Mouse (Mus musculus): Measurements from ENCODE around the gene Camk2n2. TPM values are rescaled to one million over a fixed set of nuclear protein-coding genes. Genes with fewer than 3 reads are reported as not detected.
A peak's percentile ranks its signal among the peaks of the same experiment; 100 is the strongest.

Gene Camk2n2
- polyA plus RNA-seq, 1 experiment from 2014 or later = 3.0 TPM

- peak; percentile 73 for DNase-seq (ENCODE audit: low spot score)
- peak; percentile 74 for ATAC-seq (ENCODE audit: low read depth)
- WGBS = 5% methylated on average over 8 of the region's 8 CpGs
- Histone ChIP-seq H3K4me1 (ENCODE audit: control insufficient read depth, insufficient read depth, low read length) (no peaks in the 10 kb centered on the region), H3K27me3 (replicated peaks; ENCODE audit: control insufficient read depth, insufficient read depth, low read length) (no peaks in the 10 kb centered on the region), H3K9me3 (ENCODE audit: control insufficient read depth, low read length) (no peaks in the 10 kb centered on the region), H3K36me3 (ENCODE audit: control insufficient read depth, insufficient read depth, low read length) (no peaks in the 10 kb centered on the region), H3K4me3 (ENCODE audit: low read depth, low read length) (no peak overlapping the region), H3K9ac (ENCODE audit: low read depth, low read length) (no peak overlapping the region), H3K4me2 (ENCODE audit: low read depth, low read length) (no peak overlapping the region), H3K27ac (replicated peaks; ENCODE audit: low read depth, low read length) (no peak overlapping the region)
Measured at GRCm38 (mm10) chr16:20642161-20642560, 21.1 kb upstream of the Camk2n2 start.

GRCm38 (mm10) chr16:20638367-20638766 lies 17.3 kb upstream of the Camk2n2 start:
- WGBS = 88% methylated on average over 8 of the region's 8 CpGs
- ATAC-seq (ENCODE audit: low read depth) = no peak
- H3K4me3 ChIP-seq (ENCODE audit: low read depth, low read length) = no peak overlapping the region

GRCm38 (mm10) chr16:20637410-20637809 lies 16.3 kb upstream of the Camk2n2 start:
- Histone ChIP-seq H3K27ac (replicated peaks; ENCODE audit: low read depth, low read length) (no peak overlapping the region), H3K9ac (ENCODE audit: low read depth, low read length) (no peak overlapping the region), H3K4me3 (ENCODE audit: low read depth, low read length) (no peak overlapping the region), H3K36me3 (ENCODE audit: control insufficient read depth, insufficient read depth, low read length) (0 out of 2 replicates have a peak, but pooled peaks cover 1% of the 10 kb centered on the region), H3K27me3 (replicated peaks; ENCODE audit: control insufficient read depth, insufficient read depth, low read length) (no peaks in the 10 kb centered on the region), H3K9me3 (ENCODE audit: control insufficient read depth, low read length) (no peaks in the 10 kb centered on the region), H3K4me1 (ENCODE audit: control insufficient read depth, insufficient read depth, low read length) (no peaks in the 10 kb centered on the region), H3K4me2 (ENCODE audit: low read depth, low read length) (no peak overlapping the region)
- ATAC-seq (ENCODE audit: low read depth) (no peak), DNase-seq (ENCODE audit: low spot score) (no peak)
- 83% methylated on average over 8 of the region's 8 CpGs for WGBS

More at GRCm38 (mm10) chr16:20638367-20638766, 17.3 kb upstream of the Camk2n2 start:
- Histone ChIP-seq H3K4me1 (ENCODE audit: control insufficient read depth, insufficient read depth, low read length) (no peaks in the 10 kb centered on the region), H3K4me2 (ENCODE audit: low read depth, low read length) (no peak overlapping the region), H3K9me3 (ENCODE audit: control insufficient read depth, low read length) (no peaks in the 10 kb centered on the region), H3K36me3 (ENCODE audit: control insufficient read depth, insufficient read depth, low read length) (no peaks in the 10 kb centered on the region), H3K9ac (ENCODE audit: low read depth, low read length) (no peak overlapping the region), H3K27ac (replicated peaks; ENCODE audit: low read depth, low read length) (no peak overlapping the region), H3K27me3 (replicated peaks; ENCODE audit: control insufficient read depth, insufficient read depth, low read length) (no peaks in the 10 kb centered on the region)
- DNase-seq (ENCODE audit: low spot score) = no peak

- peaks cover 3% of the 10 kb centered on the region; the same call in 1 of the 2 replicates for H3K27me3 ChIP-seq (replicated peaks; ENCODE audit: control insufficient read depth, insufficient read depth, low read length)
- 0 out of 2 replicates have a peak, but pooled peaks cover 3% of the 10 kb centered on the region for H3K36me3 ChIP-seq (ENCODE audit: control insufficient read depth, insufficient read depth, low read length)
- H3K9ac ChIP-seq (ENCODE audit: low read depth, low read length) = peak within 1 kb of the TSS; percentile 78
- peak within 1 kb of the TSS; percentile 57 for H3K4me3 ChIP-seq (ENCODE audit: low read depth, low read length)
- peak within 1 kb of the TSS; percentile 92 for H3K4me2 ChIP-seq (ENCODE audit: low read depth, low read length)
- H3K27ac ChIP-seq (replicated peaks; ENCODE audit: low read depth, low read length) = no peak within 1 kb of the TSS
- DNase-seq (ENCODE audit: low spot score) (peak; percentile 11), ATAC-seq (ENCODE audit: low read depth) (peak; percentile 71)
- H3K9me3 ChIP-seq (ENCODE audit: control insufficient read depth, low read length) = no peaks in the 10 kb centered on the region
- H3K4me1 ChIP-seq (ENCODE audit: control insufficient read depth, insufficient read depth, low read length) = peaks cover 9% of the 10 kb centered on the region; the same call in 1 of the 2 replicates
- 6% methylated on average over 45 of the region's 54 CpGs for WGBS
Measured at GRCm38 (mm10) chr16:20629731-20630634, 8.9 kb upstream of the Camk2n2 start, which contains the start of gene Ece2. Gene Ece2 (plus strand): TSS chr16:20629828.

GRCm38 (mm10) chr16:20628871-20629391 lies 7.8 kb upstream of the Camk2n2 start:
- Histone ChIP-seq H3K9ac (ENCODE audit: low read depth, low read length) (peak overlapping the region; percentile 78; the same call in 1 of the 2 replicates), H3K27me3 (replicated peaks; ENCODE audit: control insufficient read depth, insufficient read depth, low read length) (peaks cover 6% of the 10 kb centered on the region; the same call in 1 of the 2 replicates), H3K4me2 (ENCODE audit: low read depth, low read length) (peak overlapping the region; percentile 92), H3K9me3 (ENCODE audit: control insufficient read depth, low read length) (no peaks in the 10 kb centered on the region), H3K36me3 (ENCODE audit: control insufficient read depth, insufficient read depth, low read length) (0 out of 2 replicates have a peak, but pooled peaks cover 3% of the 10 kb centered on the region), H3K4me3 (ENCODE audit: low read depth, low read length) (peak overlapping the region; percentile 57; the same call in 1 of the 2 replicates), H3K4me1 (ENCODE audit: control insufficient read depth, insufficient read depth, low read length) (peaks cover 9% of the 10 kb centered on the region; the same call in 1 of the 2 replicates), H3K27ac (replicated peaks; ENCODE audit: low read depth, low read length) (no peak overlapping the region)
- 47% methylated on average over 11 of the region's 11 CpGs for WGBS
- peak; percentile 14 for DNase-seq (ENCODE audit: low spot score)
- ATAC-seq (ENCODE audit: low read depth) = no peak

- 0 out of 2 replicates have a peak overlapping the region, but pooled peaks have one; percentile 99 for H3K4me2 ChIP-seq (ENCODE audit: low read depth, low read length)
- peaks cover 20% of the 10 kb centered on the region for H3K4me1 ChIP-seq (ENCODE audit: control insufficient read depth, insufficient read depth, low read length)
Measured at GRCm38 (mm10) chr16:20623211-20623610, 2.1 kb upstream of the Camk2n2 start.

GRCm38 (mm10) chr16:20621991-20622685 lies 1.1 kb upstream of the Camk2n2 start:
- H3K9me3 ChIP-seq (ENCODE audit: control insufficient read depth, low read length) = no peaks in the 10 kb centered on the region
- DNase-seq (ENCODE audit: low spot score) (peak; percentile 78), ATAC-seq (ENCODE audit: low read depth) (peak; percentile 54)
- H3K27me3 ChIP-seq (replicated peaks; ENCODE audit: control insufficient read depth, insufficient read depth, low read length) = peaks cover 31% of the 10 kb centered on the region
- H3K27ac ChIP-seq (replicated peaks; ENCODE audit: low read depth, low read length) = peak overlapping the region; percentile 36; the same call in 1 of the 2 replicates
- H3K4me1 ChIP-seq (ENCODE audit: control insufficient read depth, insufficient read depth, low read length) = peaks cover 20% of the 10 kb centered on the region
- peak overlapping the region; percentile 99 for H3K4me2 ChIP-seq (ENCODE audit: low read depth, low read length)
- whole genome bisulfite sequencing = under 1% methylated on average over 32 of the region's 37 CpGs
- peak overlapping the region; percentile 74 for H3K4me3 ChIP-seq (ENCODE audit: low read depth, low read length)
- H3K9ac ChIP-seq (ENCODE audit: low read depth, low read length) = peak overlapping the region; percentile 75
- H3K36me3 ChIP-seq (ENCODE audit: control insufficient read depth, insufficient read depth, low read length) = no peaks in the 10 kb centered on the region

More at GRCm38 (mm10) chr16:20623211-20623610, 2.1 kb upstream of the Camk2n2 start:
- Histone ChIP-seq H3K36me3 (ENCODE audit: control insufficient read depth, insufficient read depth, low read length) (no peaks in the 10 kb centered on the region), H3K9me3 (ENCODE audit: control insufficient read depth, low read length) (no peaks in the 10 kb centered on the region), H3K9ac (ENCODE audit: low read depth, low read length) (no peak overlapping the region), H3K27me3 (replicated peaks; ENCODE audit: control insufficient read depth, insufficient read depth, low read length) (peaks cover 31% of the 10 kb centered on the region), H3K4me3 (ENCODE audit: low read depth, low read length) (no peak overlapping the region), H3K27ac (replicated peaks; ENCODE audit: low read depth, low read length) (no peak overlapping the region)
- ATAC-seq (ENCODE audit: low read depth) = no peak
- DNase-seq (ENCODE audit: low spot score) = no peak
- WGBS = 52% methylated on average over 2 of the region's 2 CpGs

- WGBS = under 1% methylated on average over 19 of the region's 32 CpGs
- DNase-seq (ENCODE audit: low spot score) (peak; percentile 28), ATAC-seq (ENCODE audit: low read depth) (0 out of 2 replicates have a peak, but pooled peaks have one; percentile 1)
- Histone ChIP-seq H3K27me3 (replicated peaks; ENCODE audit: control insufficient read depth, insufficient read depth, low read length) (peaks cover 31% of the 10 kb centered on the region), H3K4me3 (ENCODE audit: low read depth, low read length) (peak overlapping the region; percentile 74), H3K9ac (ENCODE audit: low read depth, low read length) (peak overlapping the region; percentile 75), H3K4me2 (ENCODE audit: low read depth, low read length) (peak overlapping the region; percentile 99), H3K36me3 (ENCODE audit: control insufficient read depth, insufficient read depth, low read length) (no peaks in the 10 kb centered on the region), H3K4me1 (ENCODE audit: control insufficient read depth, insufficient read depth, low read length) (peaks cover 20% of the 10 kb centered on the region), H3K27ac (replicated peaks; ENCODE audit: low read depth, low read length) (no peak overlapping the region), H3K9me3 (ENCODE audit: control insufficient read depth, low read length) (no peaks in the 10 kb centered on the region)
Measured at GRCm38 (mm10) chr16:20620751-20621190, 316 bp downstream of the Camk2n2 start.
